ENCODE assay signal across 16 mouse cellular contexts in the genomic region with DNA sequence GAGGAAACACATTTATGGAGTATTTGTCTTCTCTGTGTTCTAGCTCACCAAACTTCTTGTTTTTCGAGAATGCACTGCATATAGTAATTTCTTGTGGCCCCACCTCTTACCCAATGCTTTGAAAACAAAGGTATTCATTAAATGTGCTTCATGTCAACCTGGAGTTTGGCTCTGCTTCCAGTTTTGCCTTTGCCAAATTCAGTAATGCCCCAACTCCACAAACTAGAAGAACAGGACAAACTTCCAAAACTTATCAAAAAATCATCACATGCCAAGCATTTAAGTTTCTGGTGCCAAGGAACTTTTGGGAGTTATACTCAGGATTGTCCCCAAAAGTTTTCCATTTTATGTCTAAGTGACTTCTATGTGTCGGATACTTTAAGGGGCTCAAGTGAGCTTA.
"Had no signal": no experiment of that assay in that cellular context is flagged by ENCODE, and none has a peak within 500 bp of the region (broad histone marks: within the 10 kb centered on the region; RNA-seq: fewer than 3 reads in every experiment).

No protein-coding gene starts in this region.

- H3K4me3 ChIP-seq: neural tube, embryonic 13.5 days; neural tube, embryonic 15.5 days; stomach, embryonic 15.5 days had no signal

- H3K27me3 ChIP-seq: neural tube, embryonic 13.5 days; neural tube, embryonic 15.5 days; stomach, embryonic 15.5 days had no signal

- H3K9me3 ChIP-seq: neural tube, embryonic 13.5 days; neural tube, embryonic 15.5 days; stomach, embryonic 15.5 days had no signal

- H3K4me2 ChIP-seq: neural tube, embryonic 13.5 days; neural tube, embryonic 15.5 days; stomach, embryonic 15.5 days had no signal

- H3K4me1 ChIP-seq: neural tube, embryonic 13.5 days; neural tube, embryonic 15.5 days; stomach, embryonic 15.5 days had no signal

- H3K27ac ChIP-seq: neural tube, embryonic 13.5 days; neural tube, embryonic 15.5 days; stomach, embryonic 15.5 days; stomach, postnatal 0 days had no signal

- H3K36me3 ChIP-seq: neural tube, embryonic 13.5 days; neural tube, embryonic 15.5 days; stomach, embryonic 15.5 days had no signal

- DNase-seq: retina, postnatal 1 day; right cerebral cortex, adult 18-20 months; right cerebral cortex, postnatal 14 days; right cerebral cortex, postnatal 25 days; right cerebral cortex, postnatal 4 days; spleen, adult 18-20 months; thymus, adult 18-20 months; thymus, adult 2 months; thymus, postnatal 14 days; thymus, postnatal 25 days; thymus, postnatal 36 days; thymus, postnatal 4 days had no signal

- H3K9ac ChIP-seq: neural tube, embryonic 13.5 days; neural tube, embryonic 15.5 days; stomach, embryonic 15.5 days had no signal
